Mouse (Mus musculus) G1E (cell line): ENCODE data around the gene Wnt4. TPM values are rescaled to one million over a fixed set of nuclear protein-coding genes. Genes with fewer than 3 reads are reported as not detected.
A peak's percentile ranks its signal among the peaks of the same experiment; 100 is the strongest.

Experiments
- ATAC-seq: 2 replicates; pipeline ENCODE4 v1.8.0; 2016; ENCODE audit warnings: mild to moderate bottlenecking; ENCODE audit not compliant: insufficient number of reproducible peaks, poor library complexity, low FRiP score, severe bottlenecking; ENCODE audit errors: extremely low read depth
- DNase-seq: peaks from one replicate; pipeline ENCODE4 v3.0.0; 2012; ENCODE audit warnings: low spot score
- H3K27me3 ChIP-seq: 2 replicates; pipeline ENCODE4 v1.6.1; 2012; ENCODE audit warnings: mild to moderate bottlenecking, low read length, inconsistent platforms; ENCODE audit not compliant: insufficient read depth
- H3K36me3 ChIP-seq: replicated peaks from 2 replicates; pipeline ENCODE3; 2012; ENCODE audit warnings: mild to moderate bottlenecking, inconsistent platforms
- H3K4me1 ChIP-seq: 2 replicates; pipeline ENCODE4 v1.6.1; 2012; ENCODE audit warnings: low read depth, low read length, inconsistent platforms, mixed read lengths; ENCODE audit not compliant: insufficient read depth
- H3K4me3 ChIP-seq: 2 replicates; pipeline ENCODE4 v1.5.1; 2012; ENCODE audit warnings: low read depth, mild to moderate bottlenecking, inconsistent platforms, low read length, moderate library complexity, mixed read lengths
- H3K9me3 ChIP-seq: replicated peaks from 2 replicates; pipeline ENCODE4 v1.6.1; 2012; ENCODE audit warnings: inconsistent platforms
- CTCF ChIP-seq: IDR thresholded peaks from 2 replicates; pipeline ENCODE4 v1.5.1; 2012; ENCODE audit warnings: low read depth, low read length, inconsistent platforms, mixed read lengths
- GATA1 ChIP-seq: IDR thresholded peaks from 2 replicates; pipeline ENCODE4 v1.6.1; 2012; ENCODE audit warnings: borderline replicate concordance, low read length, inconsistent platforms, mixed read lengths
- GATA2 ChIP-seq: IDR thresholded peaks from 2 replicates; pipeline ENCODE4 v1.6.1; 2012; ENCODE audit warnings: low read depth, low read length, inconsistent platforms, borderline replicate concordance
- POLR2AphosphoS5 ChIP-seq: IDR thresholded peaks from 2 replicates; pipeline ENCODE4 v1.6.1; 2012; ENCODE audit warnings: low read depth, low read length, inconsistent platforms; ENCODE audit not compliant: insufficient replicate concordance
- TAL1 ChIP-seq: conservative IDR thresholded peaks from 2 replicates; pipeline ENCODE4 v1.6.1; 2012; ENCODE audit warnings: low read depth, low read length, inconsistent platforms, mixed read lengths
- polyA plus RNA-seq: library from polyadenylated mRNA; stranded (reverse); fragments of >175 nt; gene quantifications from 2 replicates; pipeline ENCODE4 v1.2.3, GENCODE M21; 2012
- total RNA-seq, 2 experiments: library from RNA; stranded (forward) in 1 of 2; stranded (reverse) in 1 of 2; fragments of 200-1000 nt in 1 of 2; fragments of >200 nt in 1 of 2; fragmentation: Nextera tagmentation in 1 of 2; gene quantifications; 2 replicates each; pipeline ENCODE4 v1.2.3; 2014 to 2017

Wnt4 gene
- total and polyA plus RNA-seq, 3 experiments = 0.11 TPM; not detected in 2

- H3K27me3 ChIP-seq = no peaks in the 10 kb centered on the region
- peaks cover 56% of the 10 kb centered on the region for H3K36me3 ChIP-seq
- DNase-seq = no peak
- TF ChIP-seq TAL1 (no peak), POLR2AphosphoS5 (no peak), GATA2 (no peak), GATA1 (no peak), CTCF (no peak)
- H3K4me3 ChIP-seq = no peak overlapping the region
- H3K9me3 ChIP-seq = no peaks in the 10 kb centered on the region
- no peaks in the 10 kb centered on the region for H3K4me1 ChIP-seq
- ATAC-seq = no peak
Observed at GRCm38 (mm10) chr4:137301635-137302034, 24.3 kb downstream of the Wnt4 start.

DNA sequence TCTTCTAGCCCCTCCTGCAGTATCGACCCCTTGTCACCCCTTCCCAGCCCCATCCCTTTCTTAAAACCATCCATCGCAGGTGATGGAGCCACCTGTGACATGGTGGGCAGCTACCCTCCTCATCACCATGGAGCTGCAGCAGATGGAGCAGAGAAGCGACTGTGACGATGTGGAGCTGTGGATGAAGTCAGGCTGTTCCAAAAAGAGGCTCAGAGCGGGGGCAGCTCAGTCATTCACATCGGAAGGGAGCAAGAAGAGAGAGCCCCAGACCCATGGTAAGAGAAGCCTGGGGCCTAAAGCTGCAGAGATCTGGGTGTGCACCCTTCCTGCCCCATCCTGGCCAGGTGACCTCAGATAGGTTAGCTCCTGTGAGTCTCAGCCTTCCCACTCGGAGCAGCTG is 26.8 kb downstream of the Wnt4 start:
- no peak for ATAC-seq
- Histone ChIP-seq H3K36me3 (peaks cover 79% of the 10 kb centered on the region), H3K4me3 (no peak overlapping the region), H3K27me3 (no peaks in the 10 kb centered on the region), H3K9me3 (no peaks in the 10 kb centered on the region), H3K4me1 (no peaks in the 10 kb centered on the region)
- no peak for DNase-seq
- no peak for TF ChIP-seq CTCF
- TF ChIP-seq POLR2AphosphoS5 = no peak
- no peak for TF ChIP-seq GATA2
- TF ChIP-seq TAL1 = no peak
- no peak for TF ChIP-seq GATA1

DNA sequence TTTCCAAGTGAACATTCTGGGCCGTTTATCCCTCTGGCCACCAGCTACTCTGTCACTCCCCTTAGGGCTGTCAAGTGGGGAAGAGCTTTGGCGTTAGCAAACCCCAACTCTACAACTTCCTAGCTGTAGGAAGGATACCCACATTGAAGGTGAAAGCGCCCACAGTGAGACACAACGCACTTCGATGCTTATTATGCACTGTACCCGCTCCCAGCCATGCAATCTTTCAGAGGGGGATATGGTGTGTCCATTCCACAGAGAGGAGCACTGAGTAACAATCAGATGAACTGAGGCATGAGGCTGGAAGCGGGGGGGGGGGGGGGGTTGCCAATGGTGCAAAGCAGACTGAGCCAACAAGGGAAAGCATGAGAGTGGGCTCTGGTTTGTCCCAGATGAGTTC is 27.8 kb downstream of the Wnt4 start:
- Histone ChIP-seq H3K36me3 (peaks cover 88% of the 10 kb centered on the region), H3K4me1 (no peaks in the 10 kb centered on the region), H3K9me3 (no peaks in the 10 kb centered on the region), H3K27me3 (no peaks in the 10 kb centered on the region), H3K4me3 (no peak overlapping the region)
- no peak for ATAC-seq
- DNase-seq = no peak
- TF ChIP-seq POLR2AphosphoS5 (no peak), GATA1 (no peak), CTCF (no peak), GATA2 (no peak), TAL1 (no peak)

DNA sequence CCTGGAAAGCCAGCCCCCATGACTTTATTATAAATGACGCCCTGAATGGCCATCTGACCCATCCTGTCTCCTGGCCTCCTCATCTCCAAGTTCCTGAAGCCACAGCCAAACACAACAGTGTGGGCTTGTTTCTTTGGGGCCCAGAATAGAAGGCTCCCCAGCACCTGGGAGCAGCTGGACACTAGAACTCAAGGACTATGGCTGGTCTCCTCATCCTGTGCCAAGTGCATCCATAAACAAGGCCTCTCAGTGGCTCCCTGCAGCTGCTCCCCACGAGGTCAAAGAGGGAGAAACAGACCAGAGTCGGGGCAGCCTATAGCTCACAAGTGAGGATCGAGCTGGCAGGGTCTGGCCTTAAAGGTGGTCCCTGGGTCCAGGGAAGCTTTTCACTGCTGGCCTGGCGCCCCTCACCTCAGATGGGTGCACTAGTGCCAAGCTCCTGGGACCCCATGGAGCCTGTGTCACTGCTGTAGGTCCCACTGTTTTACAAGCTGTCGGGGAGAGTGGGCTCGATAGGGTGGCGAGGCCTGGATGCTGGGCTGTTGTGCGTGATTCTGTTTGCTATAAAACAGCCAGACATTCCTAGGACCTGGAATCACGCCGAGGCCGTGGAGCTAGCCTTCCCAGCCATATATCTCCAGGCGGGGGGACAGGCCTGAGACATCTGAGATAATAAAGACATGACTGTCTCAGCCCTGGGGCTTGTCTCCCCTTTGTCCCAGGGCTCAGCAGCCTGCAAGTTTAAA is 28.7 kb downstream of the Wnt4 start:
- H3K36me3 ChIP-seq = peaks cover 90% of the 10 kb centered on the region
- no peak for DNase-seq
- no peak for ATAC-seq

DNA sequence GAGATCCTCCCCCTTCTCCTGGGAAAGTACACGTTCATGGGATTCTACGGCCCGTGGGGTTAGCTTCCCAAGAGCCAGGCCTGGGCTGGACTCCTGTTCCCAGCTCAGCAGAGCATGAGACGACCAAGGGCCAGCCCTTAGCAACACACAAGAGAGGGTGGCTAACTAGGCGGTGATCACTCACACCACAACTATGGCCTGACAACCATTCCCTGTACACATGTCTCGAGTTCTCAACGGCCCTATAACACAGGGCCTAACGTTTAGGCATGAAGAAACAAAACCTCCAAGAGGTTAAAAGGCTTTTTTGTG is 29.2 kb downstream of the Wnt4 start:
- DNase-seq (no peak), ATAC-seq (no peak)
- no peak overlapping the region for H3K4me3 ChIP-seq
- H3K36me3 ChIP-seq = peaks cover 90% of the 10 kb centered on the region
- no peaks in the 10 kb centered on the region for H3K9me3 ChIP-seq
- no peaks in the 10 kb centered on the region for H3K4me1 ChIP-seq
- no peaks in the 10 kb centered on the region for H3K27me3 ChIP-seq
- TF ChIP-seq GATA1 (no peak), TAL1 (no peak), POLR2AphosphoS5 (no peak), GATA2 (no peak), CTCF (no peak)

More for the DNA sequence above, 28.7 kb downstream of the Wnt4 start:
- TF ChIP-seq POLR2AphosphoS5 = no peak
- Histone ChIP-seq H3K27me3 (no peaks in the 10 kb centered on the region), H3K4me3 (no peak overlapping the region), H3K9me3 (no peaks in the 10 kb centered on the region), H3K4me1 (no peaks in the 10 kb centered on the region)

GRCm38 (mm10) chr4:137306991-137307706 is 29.9 kb downstream of the Wnt4 start:
- TF ChIP-seq GATA2 (no peak), CTCF (no peak), TAL1 (no peak), POLR2AphosphoS5 (no peak), GATA1 (no peak)
- ATAC-seq (no peak), DNase-seq (no peak)
- H3K4me3 ChIP-seq = no peak overlapping the region
- H3K9me3 ChIP-seq = no peaks in the 10 kb centered on the region
- H3K36me3 ChIP-seq = peaks cover 90% of the 10 kb centered on the region
- no peaks in the 10 kb centered on the region for H3K27me3 ChIP-seq
- H3K4me1 ChIP-seq = no peaks in the 10 kb centered on the region

GRCm38 (mm10) chr4:137308377-137308776 is 31.1 kb downstream of the Wnt4 start:
- Histone ChIP-seq H3K9me3 (no peaks in the 10 kb centered on the region), H3K27me3 (no peaks in the 10 kb centered on the region), H3K4me3 (no peak overlapping the region), H3K4me1 (no peaks in the 10 kb centered on the region), H3K36me3 (peaks cover 93% of the 10 kb centered on the region)
- DNase-seq = peak; percentile 55
- TF ChIP-seq CTCF (peak; percentile 30; the same call in 1 of the 2 replicates), TAL1 (no peak)
- no peak for ATAC-seq
